Mouse (Mus musculus): ENCODE measurements around the gene Armh1.

GRCm38 (mm10) chr4:117280397-117280930 lies 28.5 kb upstream of the Armh1 start:
- TF ChIP-seq POLR2A (IDR thresholded peaks at IDR 0.05; ENCODE audit: extremely low read depth, insufficient read depth, low read length) (no peak), CTCF (IDR thresholded peaks at IDR 0.05; ENCODE audit: low read depth, low read length) (no peak)
